Mouse (Mus musculus): Measurements from ENCODE around the gene Snrnp40. TPM values are rescaled to one million over a fixed set of nuclear protein-coding genes. Genes with fewer than 3 reads are reported as not detected.

The Snrnp40 gene
- polyA plus RNA-seq, 1 experiment from 2014 or later: 69.1 TPM

DNA sequence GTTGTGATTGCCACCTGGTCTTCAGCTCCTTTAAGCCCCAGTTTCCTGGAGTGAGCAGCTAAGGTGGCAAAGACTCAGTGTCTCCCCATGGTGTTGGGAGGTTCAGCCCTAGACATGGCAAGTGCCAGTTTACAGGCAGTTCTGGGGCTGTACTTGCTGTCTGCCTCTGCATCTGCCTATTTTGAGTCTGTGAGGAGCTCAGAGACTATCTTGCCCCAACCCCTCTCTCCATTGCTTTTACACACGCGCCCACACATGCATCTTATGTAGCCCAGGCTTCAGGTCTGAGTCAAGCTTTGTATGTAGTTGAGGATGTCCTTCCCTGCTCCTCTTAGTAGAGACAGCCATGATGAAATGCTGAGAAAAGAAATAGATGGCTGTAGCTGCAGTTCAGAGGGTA, 19.2 kb downstream of the Snrnp40 start:
- Histone ChIP-seq H3K4me2 (no peak overlapping the region), H3K27ac (replicated peaks) (no peak overlapping the region), H3K9me3 (replicated peaks) (no peaks in the 10 kb centered on the region), H3K36me3 (replicated peaks) (peaks cover 96% of the 10 kb centered on the region), H3K27me3 (no peaks in the 10 kb centered on the region), H3K4me3 (replicated peaks) (no peak overlapping the region), H3K4me1 (replicated peaks) (no peaks in the 10 kb centered on the region), H3K9ac (no peak overlapping the region)
- WGBS (ENCODE audit: insufficient replicate concordance): 92% methylated on average over 2 of the region's 2 CpGs
- no peak for ATAC-seq (ENCODE audit: insufficient read depth)

- H3K4me1 ChIP-seq (replicated peaks): no peaks in the 10 kb centered on the region
- no peak for ATAC-seq (ENCODE audit: insufficient read depth)
- WGBS (ENCODE audit: insufficient replicate concordance): 77% methylated on average over 2 of the region's 2 CpGs
- no peak overlapping the region for H3K27ac ChIP-seq (replicated peaks)
- H3K4me2 ChIP-seq: no peak overlapping the region
- peaks cover 96% of the 10 kb centered on the region for H3K36me3 ChIP-seq (replicated peaks)
- no peak overlapping the region for H3K9ac ChIP-seq
- no peak overlapping the region for H3K4me3 ChIP-seq (replicated peaks)
- H3K27me3 ChIP-seq: no peaks in the 10 kb centered on the region
- no peaks in the 10 kb centered on the region for H3K9me3 ChIP-seq (replicated peaks)
Observed at GRCm38 (mm10) chr4:130380418-130380817, 20.5 kb downstream of the Snrnp40 start.

GRCm38 (mm10) chr4:130387256-130387655, 27.3 kb downstream of the Snrnp40 start:
- Histone ChIP-seq H3K27me3 (no peaks in the 10 kb centered on the region), H3K36me3 (replicated peaks) (peaks cover 84% of the 10 kb centered on the region), H3K4me2 (no peak overlapping the region), H3K4me3 (replicated peaks) (no peak overlapping the region), H3K27ac (replicated peaks) (no peak overlapping the region), H3K9me3 (replicated peaks) (no peaks in the 10 kb centered on the region), H3K9ac (no peak overlapping the region), H3K4me1 (replicated peaks) (no peaks in the 10 kb centered on the region)
- 70% methylated on average over 3 of the region's 3 CpGs for WGBS (ENCODE audit: insufficient replicate concordance)
- no peak for ATAC-seq (ENCODE audit: insufficient read depth)

DNA sequence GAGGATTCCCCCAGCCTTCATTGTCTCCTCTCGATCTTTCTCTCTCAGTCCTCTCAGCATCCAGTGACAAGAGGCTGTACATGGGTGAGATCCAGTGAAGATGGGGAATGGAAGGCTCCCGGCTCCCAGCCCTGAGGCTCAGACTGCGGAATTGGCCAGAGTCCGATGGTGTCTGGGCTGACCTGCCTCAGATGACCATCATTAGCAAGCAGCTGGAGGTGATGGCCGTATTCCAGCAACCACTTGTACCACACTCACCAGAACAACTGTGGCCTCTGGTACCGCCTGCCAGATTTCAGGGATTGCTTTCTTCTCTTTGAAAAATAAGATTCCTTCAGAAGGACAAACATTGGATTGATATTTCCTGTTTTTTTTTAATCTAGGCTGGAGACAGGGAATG, 29.6 kb downstream of the Snrnp40 start:
- Histone ChIP-seq H3K27me3 (no peaks in the 10 kb centered on the region), H3K27ac (replicated peaks) (no peak overlapping the region), H3K4me3 (replicated peaks) (no peak overlapping the region), H3K36me3 (replicated peaks) (peaks cover 62% of the 10 kb centered on the region), H3K4me1 (replicated peaks) (no peaks in the 10 kb centered on the region), H3K9ac (no peak overlapping the region), H3K9me3 (replicated peaks) (no peaks in the 10 kb centered on the region), H3K4me2 (no peak overlapping the region)
- no peak for ATAC-seq (ENCODE audit: insufficient read depth)
- 87% methylated on average over 6 of the region's 6 CpGs for WGBS (ENCODE audit: insufficient replicate concordance)

- H3K4me2 ChIP-seq: no peak overlapping the region
- H3K9me3 ChIP-seq (replicated peaks): no peaks in the 10 kb centered on the region
- peaks cover 57% of the 10 kb centered on the region for H3K36me3 ChIP-seq (replicated peaks)
- no peak overlapping the region for H3K9ac ChIP-seq
- H3K4me3 ChIP-seq (replicated peaks): no peak overlapping the region
- WGBS (ENCODE audit: insufficient replicate concordance): 75% methylated on average over 7 of the region's 7 CpGs
- H3K27ac ChIP-seq (replicated peaks): no peak overlapping the region
- no peak for ATAC-seq (ENCODE audit: insufficient read depth)
- no peaks in the 10 kb centered on the region for H3K27me3 ChIP-seq
- no peaks in the 10 kb centered on the region for H3K4me1 ChIP-seq (replicated peaks)
Observed at GRCm38 (mm10) chr4:130389927-130390326, 30.0 kb downstream of the Snrnp40 start.

DNA sequence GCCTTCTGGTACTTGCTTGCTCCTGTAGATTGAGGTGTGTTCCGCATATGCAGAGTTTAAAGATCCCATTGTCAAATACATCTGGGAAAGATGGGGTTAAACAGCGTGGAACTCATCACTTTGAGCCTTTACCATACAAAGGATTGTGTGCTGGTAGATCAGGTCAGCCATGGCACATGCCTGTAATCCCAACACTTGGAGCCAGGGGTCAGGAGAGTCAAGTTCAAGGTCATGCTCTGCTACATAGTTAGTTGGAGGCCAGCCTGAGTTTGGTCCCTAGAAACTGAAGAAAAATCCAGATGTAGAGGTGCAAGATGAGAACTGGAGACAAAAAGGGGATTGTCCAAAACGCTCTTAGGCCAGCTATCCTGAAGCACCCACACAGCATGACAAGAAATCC, 31.3 kb downstream of the Snrnp40 start:
- Histone ChIP-seq H3K4me3 (replicated peaks) (no peak overlapping the region), H3K9ac (no peak overlapping the region), H3K4me1 (replicated peaks) (no peaks in the 10 kb centered on the region), H3K4me2 (no peak overlapping the region), H3K27me3 (no peaks in the 10 kb centered on the region), H3K9me3 (replicated peaks) (no peaks in the 10 kb centered on the region), H3K36me3 (replicated peaks) (peaks cover 45% of the 10 kb centered on the region), H3K27ac (replicated peaks) (no peak overlapping the region)
- ATAC-seq (ENCODE audit: insufficient read depth): no peak
- 58% methylated on average over 3 of the region's 3 CpGs for WGBS (ENCODE audit: insufficient replicate concordance)

Other genes with a start within 250 kb of the Snrnp40 start
- not detected in 2 replicates for gene Hcrtr1, start 220.8 kb upstream of the Snrnp40 start, polyA plus RNA-seq (2015; fragmentation: Nextera tagmentation; extraction: Ambion mirVana)
- 41.1 and 47.6 TPM in 2 replicates for gene Tinagl1, start 185.0 kb upstream of the Snrnp40 start, polyA plus RNA-seq (2015; fragmentation: Nextera tagmentation; extraction: Ambion mirVana)
- not detected in 2 replicates for gene Gm853, start 137.7 kb upstream of the Snrnp40 start, polyA plus RNA-seq (2015; fragmentation: Nextera tagmentation; extraction: Ambion mirVana)
- gene Serinc2, start 80.9 kb upstream of the Snrnp40 start, polyA plus RNA-seq (2015; fragmentation: Nextera tagmentation; extraction: Ambion mirVana): 1.1 and 1.3 TPM in 2 replicates
- 4.0 and 4.5 TPM in 2 replicates for gene Fabp3, start 51.5 kb upstream of the Snrnp40 start, polyA plus RNA-seq (2015; fragmentation: Nextera tagmentation; extraction: Ambion mirVana)
- gene Gm10570, start 51.5 kb upstream of the Snrnp40 start, polyA plus RNA-seq (2015; fragmentation: Nextera tagmentation; extraction: Ambion mirVana): not detected in 2 replicates
- gene Zcchc17, start 189 bp upstream of the Snrnp40 start, polyA plus RNA-seq (2015; fragmentation: Nextera tagmentation; extraction: Ambion mirVana): 27.4 and 31.9 TPM in 2 replicates
- not detected in 2 replicates for gene Nkain1, start 214.0 kb downstream of the Snrnp40 start, polyA plus RNA-seq (2015; fragmentation: Nextera tagmentation; extraction: Ambion mirVana)

All from liver, embryonic 15.5 days (tissue).